Mouse (Mus musculus): ENCODE measurements at regions not wholly inside any gene's neighbourhood (a gene's known extent, or its start where the extent isn't known, plus 50 kb on each side); places are given as distances from the start of the nearest gene placed in this dataset.
A peak's percentile ranks its signal among the peaks of the same experiment; 100 is the strongest.

GRCm38 (mm10) chr3:10697698-10698452 is 362.4 kb upstream of the Gm38303 start:
- no peak for DNase-seq

GRCm38 (mm10) chr3:10685501-10685951 is 350.0 kb upstream of the Gm38303 start:
- no peak for DNase-seq

DNA sequence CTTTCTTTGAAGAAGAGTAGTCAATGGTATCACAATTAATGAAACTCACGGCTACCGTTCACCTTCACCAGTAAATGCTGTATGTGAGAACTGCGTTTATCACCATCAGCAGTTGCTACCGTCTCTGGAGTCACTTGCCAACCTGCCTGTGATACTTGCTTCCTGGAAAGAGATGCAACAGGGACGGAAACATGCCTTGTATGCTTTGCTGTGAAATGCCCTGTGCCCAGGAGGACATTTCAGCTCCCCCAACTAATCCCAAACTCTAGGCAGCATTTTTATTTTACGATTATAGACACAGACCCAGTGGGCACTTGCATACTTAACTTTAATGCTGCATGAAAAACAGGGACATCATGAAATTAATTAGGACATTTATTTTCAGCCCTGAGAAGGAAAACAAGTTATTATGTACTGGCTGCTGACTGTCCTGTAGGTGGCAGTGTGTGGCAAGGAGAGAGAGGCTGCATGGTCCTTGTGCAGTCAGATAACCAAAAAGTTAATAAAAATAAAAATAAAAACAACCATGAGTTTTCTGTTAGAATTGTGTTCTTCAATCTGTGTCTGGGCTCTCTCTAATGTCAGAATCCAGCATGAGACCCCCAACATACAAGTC is 349.5 kb upstream of the Gm38303 start:
- DNase-seq = peak; percentile 32 to 56

DNA sequence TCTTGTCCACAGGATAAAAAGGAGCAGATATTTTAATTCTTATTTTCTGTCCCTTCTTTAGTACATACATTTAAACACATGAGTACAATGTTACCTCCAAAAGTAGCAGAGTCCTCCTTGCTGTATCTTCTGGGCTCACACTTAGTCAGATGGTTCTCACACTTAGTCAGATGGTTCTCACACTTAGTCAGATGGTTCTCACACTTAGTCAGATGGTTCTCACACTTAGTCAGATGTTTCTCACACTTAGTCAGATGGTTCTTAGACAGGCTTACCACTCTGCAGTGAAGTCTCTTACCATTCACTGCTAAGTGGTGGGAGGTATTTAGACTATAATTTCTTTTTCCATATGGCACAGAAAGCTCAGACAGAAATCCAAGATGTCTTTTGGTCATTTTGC is 346.5 kb upstream of the Gm38303 start:
- DNase-seq = no peak

DNA sequence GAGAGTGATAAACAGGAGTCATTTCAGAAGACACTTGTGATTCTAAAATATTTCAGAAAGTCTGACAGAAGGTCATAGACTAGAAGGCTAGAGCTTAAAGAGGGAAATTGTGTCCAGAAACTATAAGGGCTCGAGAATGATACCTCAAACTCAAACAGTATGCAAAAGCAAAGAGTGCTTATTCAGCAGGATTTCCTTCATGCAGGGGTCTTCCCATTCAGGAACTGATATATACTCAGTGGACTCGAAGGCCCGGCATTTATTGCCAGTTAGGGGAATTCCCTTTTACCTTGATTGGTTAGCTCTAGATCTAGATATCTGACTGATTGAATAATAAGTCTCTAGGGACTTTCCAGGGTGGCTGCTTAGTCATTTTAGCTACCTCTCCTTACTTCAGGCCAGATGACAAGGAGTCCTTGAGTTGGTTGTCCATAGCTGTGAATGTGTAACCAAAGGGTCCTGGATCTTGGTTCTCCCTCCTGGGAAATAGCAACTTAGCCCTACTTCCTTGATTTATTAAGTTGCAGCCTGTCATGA is 312.6 kb upstream of the Gm38303 start:
- no peak for DNase-seq

All from adrenal gland, postnatal 36 days (tissue).